Mouse (Mus musculus) midbrain, embryonic 15.5 days (tissue): ENCODE measurements around the gene Igfl3. TPM values are rescaled to one million over a fixed set of nuclear protein-coding genes. Genes with fewer than 3 reads are reported as not detected.

Experiments used
- ATAC-seq: fragments of 200-750 bp; cut with Nextera tagmentation; replicated peaks from 2 replicates; pipeline ENCODE4 v1.8.0; 2017; ENCODE audit warnings: moderate TSS enrichment
- H3K27ac ChIP-seq: fragments of 300-500 bp; sonication (generic); 2 replicates; pipeline ENCODE4 v1.5.1; 2015; ENCODE audit warnings: mild to moderate bottlenecking, inconsistent platforms
- H3K27me3 ChIP-seq: fragments of 300-500 bp; sonication (generic); replicated peaks from 2 replicates; pipeline ENCODE4 v1.6.1; 2015; ENCODE audit warnings: inconsistent platforms
- H3K36me3 ChIP-seq: fragments of 300-500 bp; sonication (generic); replicated peaks from 2 replicates; pipeline ENCODE4 v1.6.1; 2015; ENCODE audit warnings: inconsistent platforms
- H3K4me1 ChIP-seq: fragments of 300-500 bp; sonication (generic); 2 replicates; pipeline ENCODE4 v1.6.1; 2015; ENCODE audit warnings: inconsistent platforms
- H3K4me2 ChIP-seq: fragments of 300-500 bp; sonication (generic); 2 replicates; pipeline ENCODE4 v1.6.1; 2015; ENCODE audit warnings: inconsistent platforms, mild to moderate bottlenecking, moderate library complexity
- H3K4me3 ChIP-seq: fragments of 300-500 bp; sonication (generic); 2 replicates; pipeline ENCODE4 v1.5.1; 2015; ENCODE audit warnings: mild to moderate bottlenecking, inconsistent platforms
- H3K9ac ChIP-seq: fragments of 300-500 bp; sonication (generic); 2 replicates; pipeline ENCODE4 v1.6.1; 2015; ENCODE audit warnings: mild to moderate bottlenecking, inconsistent platforms
- H3K9me3 ChIP-seq: fragments of 300-500 bp; sonication (generic); 2 replicates; pipeline ENCODE4 v1.6.1; 2016; ENCODE audit warnings: inconsistent platforms
- WGBS: fragments of 180-500 bp; shearing (Covaris S2); methylation state at CpG from one replicate; pipeline ENCODE4 v1.1.7; 2015; ENCODE audit warnings: mixed read lengths; 5-methylcytosine and 5-hydroxymethylcytosine counted together
- polyA plus RNA-seq: library from polyadenylated mRNA; unstranded; fragments of >200 nt; fragmentation: Nextera tagmentation; extraction: Ambion mirVana; gene quantifications from 2 replicates; pipeline ENCODE4 v1.2.1, GENCODE M21; 2015

Igfl3 gene
- not detected in 2 replicates for polyA plus RNA-seq

GRCm38 (mm10) chr7:18176194-18176593 is at the start of gene Igfl3:
Igfl3 (plus strand) TSS chr7:18176494.
- no peaks in the 10 kb centered on the region for H3K27me3 ChIP-seq
- H3K4me1 ChIP-seq = no peaks in the 10 kb centered on the region
- H3K4me3 ChIP-seq = no peak within 1 kb of the TSS
- H3K36me3 ChIP-seq = no peaks in the 10 kb centered on the region
- no peak within 1 kb of the TSS for H3K9ac ChIP-seq
- no peak within 1 kb of the TSS for H3K4me2 ChIP-seq
- H3K27ac ChIP-seq = no peak within 1 kb of the TSS
- H3K9me3 ChIP-seq = peaks cover 33% of the 10 kb centered on the region
- ATAC-seq = no peak

GRCm38 (mm10) chr7:18210938-18211337 is 34.6 kb downstream of the Igfl3 start:
- H3K36me3 ChIP-seq = no peaks in the 10 kb centered on the region
- no peak overlapping the region for H3K4me3 ChIP-seq
- H3K9ac ChIP-seq = no peak overlapping the region
- H3K4me1 ChIP-seq = no peaks in the 10 kb centered on the region
- H3K9me3 ChIP-seq = peaks cover 7% of the 10 kb centered on the region
- H3K27me3 ChIP-seq = no peaks in the 10 kb centered on the region
- ATAC-seq = no peak
- no peak overlapping the region for H3K4me2 ChIP-seq
- WGBS = 13% methylated on average over 9 of the region's 9 CpGs
- H3K27ac ChIP-seq = no peak overlapping the region

GRCm38 (mm10) chr7:18214699-18215098 is 38.4 kb downstream of the Igfl3 start:
- no peak for ATAC-seq
- H3K9ac ChIP-seq = no peak overlapping the region
- H3K4me2 ChIP-seq = no peak overlapping the region
- H3K9me3 ChIP-seq = peaks cover 11% of the 10 kb centered on the region
- H3K4me3 ChIP-seq = no peak overlapping the region
- no peaks in the 10 kb centered on the region for H3K4me1 ChIP-seq
- no peaks in the 10 kb centered on the region for H3K36me3 ChIP-seq
- H3K27ac ChIP-seq = no peak overlapping the region
- 57% methylated on average over 1 of the region's 1 CpGs for WGBS
- no peaks in the 10 kb centered on the region for H3K27me3 ChIP-seq

Other genes with a start within 250 kb of the Igfl3 start
- gene Ceacam11, start 204.4 kb upstream of the Igfl3 start, polyA plus RNA-seq = not detected in 2 replicates
- not detected in 2 replicates for gene Ceacam13, start 166.6 kb upstream of the Igfl3 start, polyA plus RNA-seq
- not detected in 2 replicates for gene Ceacam12, start 110.6 kb upstream of the Igfl3 start, polyA plus RNA-seq
- not detected in 2 replicates for gene Mill1, start 68.9 kb downstream of the Igfl3 start, polyA plus RNA-seq
- not detected in 2 replicates for gene Psg18, start 178.5 kb downstream of the Igfl3 start, polyA plus RNA-seq